Mouse (Mus musculus): Measurements from ENCODE around the gene Kcne1l.

DNA sequence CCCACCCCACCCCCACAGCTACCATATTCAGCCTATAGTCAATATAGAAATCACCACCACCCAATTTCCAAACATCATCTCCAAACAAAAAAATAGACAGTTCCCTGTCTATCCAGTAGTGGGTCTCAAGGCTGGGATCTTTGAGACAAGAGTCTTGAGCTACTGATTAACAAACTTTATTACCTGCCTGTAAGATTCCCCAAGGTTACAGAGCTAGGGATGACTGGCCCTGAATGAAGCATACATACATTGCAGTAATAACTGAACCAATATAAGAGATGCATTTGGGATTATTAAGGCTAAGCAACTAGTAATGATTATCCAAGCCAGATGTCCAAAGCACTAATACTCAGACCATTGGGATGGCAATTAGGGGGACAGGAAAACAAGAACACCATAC lies 1.5 kb downstream of the Kcne1l start:
- TF ChIP-seq CTCF (IDR thresholded peaks at IDR 0.05; ENCODE audit: low read depth, low read length) (no peak), POLR2A (IDR thresholded peaks at IDR 0.05; ENCODE audit: borderline replicate concordance, low read depth, low read length) (no peak)

All from bone marrow macrophage, adult 2 months (primary cell).